Mouse (Mus musculus): ENCODE data around the gene Gtf2a2.

- no peak for TF ChIP-seq GATA1 (IDR thresholded peaks at IDR 0.05; ENCODE audit: borderline replicate concordance, low read length)
- TF ChIP-seq FLI1 (IDR thresholded peaks at IDR 0.05; ENCODE audit: low read length): no peak
Observed at GRCm38 (mm10) chr9:69987579-69987978, 24.8 kb upstream of the Gtf2a2 start.
